Mouse (Mus musculus) urinary bladder, postnatal 10 days (tissue): ENCODE data around the gene Zbtb25.

Experiments used
- DNase-seq: peaks from one replicate; pipeline ENCODE4 v3.0.0; 2022; ENCODE audit warnings: low spot score

Gene Zbtb25

DNA sequence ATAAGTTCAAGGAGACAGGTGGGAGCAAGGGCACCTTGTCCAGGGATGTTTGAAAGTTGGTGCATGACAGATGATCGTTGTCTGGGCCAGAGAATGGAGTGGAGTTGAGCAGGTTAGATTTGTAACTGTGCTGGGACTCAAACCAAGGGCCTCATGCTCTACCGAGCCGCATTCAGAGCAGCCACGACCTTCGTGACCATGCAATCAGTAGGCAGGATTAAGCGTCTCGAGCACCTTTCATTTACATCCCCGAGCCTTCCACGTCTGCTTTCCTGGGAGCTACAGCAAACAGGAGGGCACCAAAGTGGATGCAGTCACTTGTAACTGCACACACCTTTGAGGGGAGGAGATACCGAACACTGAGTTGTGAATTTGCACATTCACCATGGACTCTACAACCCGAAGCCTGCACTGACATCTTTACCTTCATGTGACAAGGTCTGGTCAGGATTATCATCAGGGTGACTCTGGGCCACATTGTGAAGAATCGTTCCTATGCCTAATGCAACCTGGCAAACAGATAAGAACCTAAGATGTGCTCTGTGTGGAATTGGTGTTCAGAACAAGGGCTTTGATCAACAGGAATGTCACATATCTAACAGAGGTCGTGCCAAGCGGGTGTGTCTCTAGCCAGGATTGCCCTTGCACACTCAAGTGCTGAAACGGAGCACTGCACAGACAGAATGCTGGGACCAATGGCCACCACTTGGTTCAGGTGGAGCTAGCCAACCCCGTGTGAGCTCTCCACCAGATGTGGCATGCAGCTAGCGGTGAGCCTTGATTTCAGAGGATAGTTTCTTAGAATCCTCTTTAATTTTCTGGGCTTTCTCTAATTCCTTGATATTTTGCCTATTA lies 33.1 kb downstream of the Zbtb25 start:
- DNase-seq = no peak

GRCm38 (mm10) chr12:76335641-76336040 lies 33.8 kb downstream of the Zbtb25 start:
- DNase-seq = no peak

DNA sequence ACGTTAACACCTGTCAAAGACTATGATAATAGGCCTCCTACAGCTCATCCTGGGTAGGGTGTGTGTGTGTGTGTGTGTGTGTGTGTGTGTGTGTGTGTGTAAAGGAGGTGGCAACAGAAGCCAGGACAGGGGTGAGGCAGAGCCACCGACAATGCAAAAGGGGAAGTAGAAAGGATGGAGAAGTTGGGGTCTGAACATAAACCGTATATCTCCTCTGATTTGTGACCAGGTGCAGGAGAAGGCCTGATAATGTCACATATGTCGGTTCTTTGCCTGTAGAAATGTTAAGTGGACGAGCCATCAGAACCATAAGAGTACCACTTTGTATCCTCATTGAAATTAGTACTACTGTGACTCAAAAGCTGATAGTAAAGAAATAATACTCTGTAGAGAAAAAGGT lies 35.7 kb downstream of the Zbtb25 start:
- no peak for DNase-seq

DNA sequence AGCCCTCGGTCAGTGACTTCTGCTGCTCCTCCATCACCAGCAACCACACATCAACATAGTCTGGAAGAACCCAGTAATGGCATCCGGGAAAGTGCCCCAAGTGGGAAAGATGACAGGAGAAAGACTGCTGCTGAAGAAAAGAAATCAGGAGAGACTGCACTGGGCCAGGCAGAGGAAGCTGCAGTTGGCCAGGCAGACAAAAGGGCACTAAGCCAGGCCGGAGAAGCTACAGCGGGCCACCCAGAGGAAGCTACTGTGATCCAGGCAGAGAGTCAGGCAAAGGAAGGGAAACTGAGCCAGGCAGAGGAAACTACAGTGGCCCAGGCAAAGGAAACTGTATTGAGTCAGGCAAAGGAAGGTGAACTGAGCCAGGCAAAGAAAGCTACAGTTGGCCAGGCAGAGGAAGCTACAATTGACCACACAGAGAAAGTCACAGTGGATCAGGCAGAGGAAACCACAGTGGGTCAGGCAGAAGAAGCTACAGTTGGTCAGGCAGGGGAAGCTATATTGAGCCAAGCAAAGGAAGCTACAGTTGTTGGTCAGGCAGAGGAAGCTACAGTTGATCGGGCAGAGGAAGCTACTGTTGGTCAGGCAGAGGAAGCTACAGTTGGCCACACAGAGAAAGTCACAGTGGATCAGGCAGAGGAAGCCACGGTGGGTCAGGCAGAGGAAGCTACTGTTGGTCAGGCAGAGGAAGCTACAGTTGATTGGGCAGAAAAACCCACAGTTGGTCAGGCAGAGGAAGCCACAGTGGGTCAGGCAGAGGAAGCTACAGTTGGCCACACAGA lies 40.6 kb downstream of the Zbtb25 start:
- no peak for DNase-seq

DNA sequence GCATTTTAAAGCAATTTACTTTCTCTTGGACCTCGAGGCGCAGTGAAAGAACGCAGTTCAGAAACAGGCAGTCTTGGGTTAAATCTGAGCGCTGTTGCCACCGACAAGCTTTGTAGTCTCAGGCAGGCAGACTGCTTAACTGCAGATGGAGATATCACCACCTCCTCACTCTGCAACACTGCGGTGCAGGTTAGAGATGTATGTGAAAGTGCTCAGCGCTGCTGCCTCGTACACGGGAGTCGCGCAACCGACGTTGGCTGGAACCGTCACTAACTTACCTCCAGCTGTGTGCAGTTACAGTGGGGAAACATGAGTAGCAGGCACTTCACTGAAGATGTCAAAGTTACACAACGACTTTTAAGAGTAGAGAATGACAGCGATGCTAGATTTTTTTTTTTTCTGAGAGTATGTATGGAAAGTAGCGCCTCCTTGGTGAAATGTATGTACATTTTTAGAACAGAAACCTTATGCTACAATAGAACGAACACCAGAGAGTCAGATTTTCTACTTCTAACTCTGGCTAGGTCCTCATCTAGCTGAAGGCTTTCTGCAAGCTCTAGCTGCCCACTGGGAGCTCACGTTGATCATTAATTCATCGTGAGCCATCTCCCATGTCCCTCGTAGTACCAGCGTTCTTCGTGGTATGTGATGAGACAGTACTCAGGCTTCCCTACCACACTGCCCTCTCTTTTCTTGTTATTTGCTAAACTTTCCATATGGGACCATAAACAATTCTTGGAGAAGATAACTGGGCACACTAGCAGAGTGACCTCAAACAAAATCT lies 42.8 kb downstream of the Zbtb25 start:
- no peak for DNase-seq

GRCm38 (mm10) chr12:76324679-76325431 lies 44.5 kb downstream of the Zbtb25 start, which contains the start of gene Akap5:
Gene Akap5 (plus strand): TSS chr12:76324891.
- no peak for DNase-seq

DNA sequence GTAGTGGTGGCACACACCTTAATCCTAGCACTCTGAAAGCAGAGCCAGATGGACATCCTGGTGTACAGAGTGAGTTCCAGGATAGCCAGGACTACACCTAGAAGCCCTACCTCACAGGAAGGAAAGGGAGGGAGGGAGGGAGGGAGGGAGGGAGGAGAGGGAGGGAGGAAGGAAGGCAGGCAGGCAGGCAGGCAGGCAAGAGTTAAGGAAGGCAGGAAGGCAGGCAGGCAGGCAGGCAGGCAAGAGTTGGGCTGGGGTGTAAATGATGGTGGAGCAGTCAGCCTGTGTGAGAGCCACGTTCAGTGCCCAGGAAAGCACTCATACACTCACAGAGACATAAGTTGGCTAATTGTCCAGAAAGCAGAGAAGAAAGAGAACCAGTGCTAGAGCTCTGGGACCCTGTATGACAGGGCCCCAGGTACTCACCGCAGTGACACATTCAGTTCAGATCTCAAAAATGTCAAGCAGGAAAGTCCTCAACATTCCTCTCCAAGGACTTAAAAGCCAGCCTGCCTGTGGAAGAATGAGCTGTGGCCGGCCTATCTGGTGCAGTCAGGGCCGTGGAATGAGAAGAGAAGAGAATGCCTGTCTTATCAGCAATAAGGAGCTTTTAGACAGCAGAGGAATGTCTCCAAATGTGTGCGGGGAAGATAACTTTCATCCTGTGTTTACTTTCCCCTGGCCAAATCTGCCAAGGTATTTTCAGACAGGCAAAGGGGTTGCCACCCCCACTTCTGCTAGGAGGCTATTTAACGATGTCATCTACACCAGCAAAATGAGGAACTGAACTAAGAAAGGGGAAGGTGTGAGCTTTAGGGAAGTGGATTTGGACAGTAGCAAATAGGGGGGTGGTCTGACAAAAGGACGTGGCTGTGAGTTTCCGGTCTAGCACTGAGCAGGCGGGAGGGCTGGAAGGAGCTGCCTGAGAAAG lies 50.9 kb downstream of the Zbtb25 start:
- no peak for DNase-seq

DNA sequence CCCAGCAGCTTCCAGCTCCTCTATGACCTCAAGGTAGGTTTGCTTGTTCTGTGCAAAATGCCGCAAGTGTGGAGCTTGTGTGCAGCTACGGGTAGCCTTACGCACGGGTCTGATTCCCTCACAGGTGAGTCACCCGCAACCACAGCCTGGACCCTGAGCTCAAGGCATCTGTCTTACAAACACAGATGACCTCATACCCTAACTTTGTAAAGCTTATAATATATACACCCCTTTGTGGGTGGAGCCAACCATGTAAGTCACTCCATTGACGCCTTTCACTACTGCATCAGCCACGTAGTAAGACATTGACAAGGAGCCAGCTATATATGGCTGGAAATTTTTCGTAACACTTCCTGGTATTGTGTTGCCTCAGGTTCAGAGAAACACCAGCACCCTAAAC lies 57.5 kb downstream of the Zbtb25 start:
- DNase-seq = no peak

DNA sequence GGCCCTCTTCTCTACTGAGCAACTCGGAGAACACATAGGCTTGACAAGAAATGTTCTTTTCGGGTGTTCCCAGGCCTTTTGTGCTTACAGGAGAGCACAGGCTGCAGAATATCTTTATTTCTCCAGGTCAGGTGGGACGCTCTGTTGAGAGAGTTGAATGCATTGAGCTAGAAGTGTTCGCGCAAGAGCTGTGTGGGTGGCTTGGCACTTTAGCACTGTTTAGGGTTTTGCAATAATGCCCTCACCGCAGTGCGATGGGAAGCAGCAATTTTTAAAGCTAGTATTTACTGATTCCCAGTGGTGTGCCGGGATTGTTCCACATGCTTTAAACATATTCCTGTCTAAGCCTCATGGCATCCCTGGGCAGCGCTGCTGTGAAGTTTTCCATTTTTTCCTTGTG lies 58.2 kb downstream of the Zbtb25 start:
- no peak for DNase-seq

GRCm38 (mm10) chr12:76310633-76311032 lies 58.8 kb downstream of the Zbtb25 start:
- no peak for DNase-seq

GRCm38 (mm10) chr12:76310007-76310406 lies 59.4 kb downstream of the Zbtb25 start:
- DNase-seq = no peak

- no peak for DNase-seq
These were observed 61.0 kb downstream of the Zbtb25 start for GRCm38 (mm10) chr12:76308436-76308835.

GRCm38 (mm10) chr12:76307964-76308363 lies 61.4 kb downstream of the Zbtb25 start:
- DNase-seq = no peak

DNA sequence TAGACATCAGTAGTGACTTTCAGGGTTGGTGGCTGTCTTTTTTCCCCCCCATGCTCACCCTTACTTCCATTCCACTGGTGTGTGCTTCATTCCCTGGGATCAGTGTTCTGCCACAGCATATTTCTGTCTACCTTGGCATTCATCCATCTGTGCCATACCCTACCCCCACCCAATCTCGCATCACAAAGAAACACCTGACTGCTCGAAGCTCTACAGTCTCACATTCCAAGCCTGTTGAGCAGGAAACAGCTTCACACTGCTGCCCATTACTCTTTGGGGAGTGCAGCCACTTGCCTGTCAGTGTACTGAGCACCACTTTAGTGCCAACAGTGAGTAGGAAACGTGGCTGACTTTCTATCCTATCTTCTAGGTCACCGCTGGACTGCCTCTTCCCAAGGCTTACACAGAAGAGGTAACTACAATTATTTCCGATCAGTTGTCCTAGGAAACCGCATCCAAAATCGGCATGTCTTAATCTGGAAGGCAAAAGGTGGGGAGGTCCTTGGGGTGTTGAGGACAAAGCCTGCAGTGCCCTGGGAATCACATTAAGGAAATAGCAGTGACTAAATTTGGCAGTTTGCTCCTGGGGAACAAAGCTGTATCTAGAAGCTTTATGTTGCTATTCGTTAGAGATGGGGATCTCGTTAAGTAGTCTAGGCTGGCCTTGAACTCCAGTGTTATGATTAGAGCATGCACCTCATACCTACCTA lies 62.4 kb downstream of the Zbtb25 start:
- DNase-seq = no peak

DNA sequence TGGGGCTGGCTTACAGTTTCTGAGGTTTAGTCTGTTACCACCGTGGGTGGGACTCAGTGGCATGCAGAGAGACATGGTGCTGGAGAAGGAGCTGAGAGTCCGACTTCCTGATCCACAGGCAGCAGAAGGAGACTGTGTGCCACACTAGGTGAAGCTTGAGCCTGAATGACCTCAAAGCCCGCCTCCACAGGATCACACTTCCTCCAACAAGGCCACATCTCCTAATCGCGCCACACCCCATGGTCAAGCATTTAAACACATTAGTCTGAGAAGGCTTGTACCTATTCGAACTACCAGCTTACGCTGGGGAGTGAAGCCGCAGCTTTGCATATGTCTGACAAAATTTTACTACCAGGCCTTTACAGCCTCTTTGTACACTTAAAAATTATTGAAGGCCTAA lies 64.3 kb downstream of the Zbtb25 start:
- DNase-seq = no peak

- no peak for DNase-seq
These were observed 65.2 kb downstream of the Zbtb25 start for GRCm38 (mm10) chr12:76304199-76304598.

DNA sequence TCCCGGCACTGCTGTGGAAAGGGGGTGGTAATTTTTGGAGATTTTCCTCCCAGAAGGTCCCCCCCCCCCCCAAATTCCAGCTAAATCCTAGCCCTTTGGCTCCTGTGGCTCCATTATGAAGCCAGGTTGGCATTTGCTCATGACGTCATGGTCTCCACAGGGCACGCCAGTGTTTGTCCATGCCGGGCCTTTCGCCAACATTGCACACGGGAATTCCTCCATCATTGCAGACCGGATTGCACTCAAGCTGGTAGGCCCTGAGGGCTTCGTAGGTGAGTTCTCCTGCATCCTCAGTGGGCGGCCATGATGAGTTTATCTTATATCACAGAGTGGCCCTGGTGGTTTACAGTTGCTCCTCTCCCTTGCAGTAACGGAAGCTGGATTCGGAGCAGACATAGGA lies 65.9 kb downstream of the Zbtb25 start:
- no peak for DNase-seq

GRCm38 (mm10) chr12:76300367-76300766 lies 69.0 kb downstream of the Zbtb25 start:
- no peak for DNase-seq

DNA sequence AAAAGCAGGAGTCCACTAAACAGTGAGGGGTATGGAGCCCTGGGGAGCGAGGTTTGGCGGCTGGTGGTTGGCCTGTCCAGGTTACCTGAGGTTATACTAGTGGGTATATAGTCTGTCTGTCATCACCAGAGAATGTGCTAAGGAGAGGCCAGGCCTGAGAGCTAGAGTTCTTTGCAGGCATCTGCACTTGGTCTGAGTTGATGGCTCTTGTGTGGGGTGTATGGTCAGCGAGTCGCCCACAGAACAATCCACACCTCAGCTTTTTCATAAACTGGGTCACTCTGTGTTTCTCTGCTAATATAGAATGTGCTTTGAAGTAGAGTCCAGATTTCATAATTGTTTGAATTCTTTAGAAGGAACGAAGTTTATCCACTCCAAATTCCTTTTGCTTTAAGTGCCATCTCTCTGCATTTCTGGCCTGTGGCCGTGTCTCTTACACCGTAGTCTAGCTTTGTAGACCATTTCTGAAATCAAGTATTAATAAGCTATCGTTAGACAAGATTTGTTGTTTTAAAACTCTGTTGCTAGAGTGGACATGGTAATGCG lies 70.0 kb downstream of the Zbtb25 start:
- no peak for DNase-seq

GRCm38 (mm10) chr12:76297830-76298229 lies 71.6 kb downstream of the Zbtb25 start:
- no peak for DNase-seq
